Mouse (Mus musculus) E14TG2a.4 (cell line): ENCODE measurements at regions not wholly inside any gene's neighbourhood (a gene's known extent, or its start where the extent isn't known, plus 50 kb on each side); places are given as distances from the start of the nearest gene placed in this dataset.

Experiments used
- H3K27me3 ChIP-seq: 2 replicates; pipeline ENCODE4 v1.6.1; 2014; ENCODE audit warnings: low read length, control low read depth; ENCODE audit not compliant: insufficient read depth
- H3K36me3 ChIP-seq: 2 replicates; pipeline ENCODE4 v1.6.1; 2014; ENCODE audit warnings: low read length, control low read depth; ENCODE audit not compliant: insufficient read depth
- H3K4me1 ChIP-seq: replicated peaks from 2 replicates; pipeline ENCODE4 v1.6.1; 2014; ENCODE audit warnings: low read depth, low read length, control low read depth
- H3K4me3 ChIP-seq: replicated peaks from 2 replicates; pipeline ENCODE4 v1.5.1; 2014; ENCODE audit warnings: mild to moderate bottlenecking, low read length
- H3K9me3 ChIP-seq: 2 replicates; pipeline ENCODE4 v1.6.1; 2014; ENCODE audit warnings: low read length, control low read depth
- CTCF ChIP-seq: conservative IDR thresholded peaks from 2 replicates; pipeline ENCODE4 v1.5.1; 2014; ENCODE audit warnings: low read length
- NANOG ChIP-seq: IDR thresholded peaks from 2 replicates; pipeline ENCODE4 v1.6.1; 2014; ENCODE audit warnings: borderline replicate concordance, low read length, mixed read lengths
- POU5F1 ChIP-seq: IDR thresholded peaks from 2 replicates; pipeline ENCODE4 v1.6.1; 2014; ENCODE audit warnings: low read length, borderline replicate concordance

- H3K9me3 ChIP-seq: peaks cover 7% of the 10 kb centered on the region; the same call in 1 of the 2 replicates
Observed at GRCm38 (mm10) chr6:14122311-14122710, 251.0 kb upstream of the 2610001J05Rik start.

GRCm38 (mm10) chr6:14121479-14121878 is 250.2 kb upstream of the 2610001J05Rik start:
- TF ChIP-seq POU5F1: no peak
- TF ChIP-seq CTCF: no peak
- TF ChIP-seq NANOG: no peak
- Histone ChIP-seq H3K4me1 (no peaks in the 10 kb centered on the region), H3K36me3 (no peaks in the 10 kb centered on the region), H3K4me3 (no peak overlapping the region), H3K9me3 (peaks cover 3% of the 10 kb centered on the region; the same call in 1 of the 2 replicates), H3K27me3 (no peaks in the 10 kb centered on the region)

More at GRCm38 (mm10) chr6:14122311-14122710, 251.0 kb upstream of the 2610001J05Rik start:
- no peak for TF ChIP-seq POU5F1
- no peak for TF ChIP-seq NANOG
- no peak for TF ChIP-seq CTCF
- H3K4me3 ChIP-seq: no peak overlapping the region
- H3K36me3 ChIP-seq: no peaks in the 10 kb centered on the region
- H3K27me3 ChIP-seq: no peaks in the 10 kb centered on the region
- no peaks in the 10 kb centered on the region for H3K4me1 ChIP-seq

- Histone ChIP-seq H3K4me3 (no peak overlapping the region), H3K27me3 (no peaks in the 10 kb centered on the region), H3K9me3 (peaks cover 26% of the 10 kb centered on the region), H3K4me1 (no peaks in the 10 kb centered on the region), H3K36me3 (no peaks in the 10 kb centered on the region)
- TF ChIP-seq NANOG: no peak
- TF ChIP-seq CTCF: no peak
- no peak for TF ChIP-seq POU5F1
Observed at GRCm38 (mm10) chr6:14094907-14095306, 223.6 kb upstream of the 2610001J05Rik start.

- TF ChIP-seq POU5F1: no peak
- TF ChIP-seq CTCF: no peak
- no peak for TF ChIP-seq NANOG
- no peaks in the 10 kb centered on the region for H3K27me3 ChIP-seq
- H3K9me3 ChIP-seq: peaks cover 14% of the 10 kb centered on the region; the same call in 1 of the 2 replicates
- H3K4me3 ChIP-seq: no peak overlapping the region
- no peaks in the 10 kb centered on the region for H3K36me3 ChIP-seq
- no peaks in the 10 kb centered on the region for H3K4me1 ChIP-seq
Observed at GRCm38 (mm10) chr6:14081884-14082283, 210.6 kb upstream of the 2610001J05Rik start.

- no peaks in the 10 kb centered on the region for H3K4me1 ChIP-seq
- TF ChIP-seq CTCF (no peak), NANOG (no peak), POU5F1 (no peak)
- no peaks in the 10 kb centered on the region for H3K36me3 ChIP-seq
- no peak overlapping the region for H3K4me3 ChIP-seq
- no peaks in the 10 kb centered on the region for H3K9me3 ChIP-seq
- no peaks in the 10 kb centered on the region for H3K27me3 ChIP-seq
Observed at GRCm38 (mm10) chr6:14063735-14064134, 192.4 kb upstream of the 2610001J05Rik start.

- Histone ChIP-seq H3K4me3 (no peak overlapping the region), H3K27me3 (no peaks in the 10 kb centered on the region), H3K9me3 (no peaks in the 10 kb centered on the region), H3K36me3 (no peaks in the 10 kb centered on the region), H3K4me1 (no peaks in the 10 kb centered on the region)
- no peak for TF ChIP-seq POU5F1
- no peak for TF ChIP-seq CTCF
- no peak for TF ChIP-seq NANOG
Observed at GRCm38 (mm10) chr6:14046560-14046959, 175.2 kb upstream of the 2610001J05Rik start.

GRCm38 (mm10) chr6:14044654-14045053 is 173.3 kb upstream of the 2610001J05Rik start:
- no peak overlapping the region for H3K4me3 ChIP-seq
- no peaks in the 10 kb centered on the region for H3K9me3 ChIP-seq
- H3K27me3 ChIP-seq: no peaks in the 10 kb centered on the region
- H3K36me3 ChIP-seq: no peaks in the 10 kb centered on the region
- no peak for TF ChIP-seq CTCF
- no peak for TF ChIP-seq NANOG
- TF ChIP-seq POU5F1: no peak
- no peaks in the 10 kb centered on the region for H3K4me1 ChIP-seq

- Histone ChIP-seq H3K9me3 (no peaks in the 10 kb centered on the region), H3K4me1 (no peaks in the 10 kb centered on the region), H3K4me3 (no peak overlapping the region), H3K36me3 (no peaks in the 10 kb centered on the region), H3K27me3 (no peaks in the 10 kb centered on the region)
- TF ChIP-seq CTCF: no peak
- no peak for TF ChIP-seq NANOG
- TF ChIP-seq POU5F1: no peak
Observed at GRCm38 (mm10) chr6:14025898-14026297, 154.6 kb upstream of the 2610001J05Rik start.

GRCm38 (mm10) chr6:14018928-14019327 is 147.6 kb upstream of the 2610001J05Rik start:
- Histone ChIP-seq H3K36me3 (no peaks in the 10 kb centered on the region), H3K9me3 (0 out of 2 replicates have a peak, but pooled peaks cover 5% of the 10 kb centered on the region), H3K4me3 (no peak overlapping the region), H3K27me3 (no peaks in the 10 kb centered on the region), H3K4me1 (no peaks in the 10 kb centered on the region)
- no peak for TF ChIP-seq POU5F1
- TF ChIP-seq NANOG: no peak
- TF ChIP-seq CTCF: no peak
